Mouse (Mus musculus) thymus, adult 2 months (tissue): ENCODE results near the gene Nyx.

Experiments used
- CTCF ChIP-seq: fragments of 200-500 bp; IDR thresholded peaks from 2 replicates; pipeline ENCODE4 v1.5.1; 2012; ENCODE audit warnings: mild to moderate bottlenecking, control low read depth, low read length, moderate library complexity, borderline replicate concordance; ENCODE audit not compliant: control insufficient read depth, poor library complexity, insufficient read depth; ENCODE audit errors: extremely low read depth
- POLR2A ChIP-seq: fragments of 200-500 bp; IDR thresholded peaks from 2 replicates; pipeline ENCODE4 v1.6.1; 2012; ENCODE audit warnings: mild to moderate bottlenecking, low read length, control low read depth, moderate library complexity; ENCODE audit not compliant: control insufficient read depth, poor library complexity, insufficient read depth; ENCODE audit errors: extremely low read depth

DNA sequence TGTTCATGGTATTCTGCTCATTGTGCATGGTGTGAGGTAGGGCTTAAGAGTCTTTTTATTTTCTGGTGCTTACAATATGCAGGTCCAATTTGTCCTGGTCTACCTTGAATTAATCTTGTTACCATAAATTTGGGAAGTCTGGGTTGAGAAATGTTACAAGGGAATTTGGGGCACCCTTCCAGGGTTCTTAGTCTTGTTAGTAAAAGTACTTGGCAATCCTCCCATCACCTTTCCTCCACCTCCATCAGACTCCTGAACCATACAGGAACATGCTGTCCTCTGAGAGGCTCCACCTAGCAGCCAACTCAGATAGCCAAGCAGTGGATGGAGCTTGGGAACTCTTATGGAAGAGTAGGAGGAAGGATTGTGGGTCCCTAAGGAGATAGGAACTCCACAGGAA is 13.7 kb downstream of the Nyx start:
- no peak for TF ChIP-seq CTCF
- TF ChIP-seq POLR2A = no peak
